Mouse (Mus musculus): ENCODE results near the gene Lyrm4.

DNA sequence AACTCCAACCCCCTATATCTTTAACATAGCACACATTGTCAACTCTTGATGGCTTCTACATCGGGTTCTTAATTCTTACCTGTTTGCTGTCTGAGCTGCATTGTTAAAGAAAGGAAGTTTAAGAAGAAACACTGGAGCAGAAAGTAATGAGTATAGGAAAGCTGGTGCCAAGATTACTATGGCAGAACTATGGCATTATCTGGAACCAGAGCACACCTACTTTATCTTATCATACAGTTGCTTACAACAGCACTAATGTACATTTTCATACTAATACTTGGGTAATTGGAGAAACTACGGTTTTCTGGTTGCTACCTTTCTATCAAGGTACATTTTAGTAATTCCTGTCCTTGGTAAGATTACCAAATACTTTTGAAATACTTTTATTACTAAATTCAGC is 29.9 kb downstream of the Lyrm4 start:
- TF ChIP-seq ZNF384 (IDR thresholded peaks at IDR 0.05; ENCODE audit: low read depth, low read length) (no peak), CHD2 (IDR thresholded peaks at IDR 0.05; ENCODE audit: low read depth, low read length) (no peak), HCFC1 (IDR thresholded peaks at IDR 0.05; ENCODE audit: borderline replicate concordance, insufficient read depth, low read length) (no peak), MAFK (IDR thresholded peaks at IDR 0.05; ENCODE audit: insufficient read depth, low read depth, low read length) (no peak), ZC3H11A (IDR thresholded peaks at IDR 0.05; ENCODE audit: borderline replicate concordance, low read depth, low read length) (no peak)
